Mouse (Mus musculus) stomach, embryonic 16.5 days (tissue): Measurements from ENCODE around the gene Aox3. TPM values are rescaled to one million over a fixed set of nuclear protein-coding genes. Genes with fewer than 3 reads are reported as not detected.
A peak's percentile ranks its signal among the peaks of the same experiment; 100 is the strongest.

Source experiments
- ATAC-seq: fragments of 200-750 bp; cut with Nextera tagmentation; 2 replicates; pipeline ENCODE4 v1.8.0; 2017; ENCODE audit warnings: moderate number of reproducible peaks, moderate TSS enrichment; ENCODE audit not compliant: insufficient read depth, low FRiP score
- H3K27ac ChIP-seq: fragments of 300-500 bp; sonication (generic); 2 replicates; pipeline ENCODE4 v1.5.1; 2014; ENCODE audit warnings: low read length
- H3K27me3 ChIP-seq: fragments of 300-500 bp; sonication (generic); 2 replicates; pipeline ENCODE4 v1.6.1; 2014; ENCODE audit warnings: low read length, control low read depth, mixed read lengths; ENCODE audit not compliant: control insufficient read depth, insufficient read depth
- H3K36me3 ChIP-seq: fragments of 300-500 bp; sonication (generic); 2 replicates; pipeline ENCODE4 v1.6.1; 2014; ENCODE audit warnings: low read length; ENCODE audit not compliant: control insufficient read depth, insufficient read depth
- H3K4me1 ChIP-seq: fragments of 300-500 bp; sonication (generic); 2 replicates; pipeline ENCODE4 v1.6.1; 2014; ENCODE audit warnings: low read length, control low read depth, mixed read lengths; ENCODE audit not compliant: control insufficient read depth, insufficient read depth
- H3K4me2 ChIP-seq: fragments of 300-500 bp; sonication (generic); 2 replicates; pipeline ENCODE4 v1.6.1; 2014; ENCODE audit warnings: low read depth, low read length, mixed read lengths
- H3K4me3 ChIP-seq: fragments of 300-500 bp; sonication (generic); replicated peaks from 2 replicates; pipeline ENCODE4 v1.5.1; 2014; ENCODE audit warnings: mild to moderate bottlenecking, low read length
- H3K9ac ChIP-seq: fragments of 300-500 bp; sonication (generic); 2 replicates; pipeline ENCODE4 v1.6.1; 2014; ENCODE audit warnings: low read length
- H3K9me3 ChIP-seq: fragments of 300-500 bp; sonication (generic); replicated peaks from 2 replicates; pipeline ENCODE4 v1.6.1; 2016; ENCODE audit warnings: low read length, control low read depth; ENCODE audit not compliant: control insufficient read depth
- WGBS: fragments of 180-500 bp; shearing (Covaris S2); extraction: QIAGEN DNeasy Blood & Tissue Kit; methylation state at CpG from one replicate; pipeline ENCODE4 v1.1.7; 2014; 5-methylcytosine and 5-hydroxymethylcytosine counted together
- polyA plus RNA-seq: library from polyadenylated mRNA; unstranded; fragments of >200 nt; fragmentation: Nextera tagmentation; extraction: Ambion mirVana; gene quantifications from 2 replicates; pipeline ENCODE4 v1.2.1, GENCODE M21; 2015

Aox3 gene
- polyA plus RNA-seq, 1 experiment from 2014 or later = 1.4 TPM

GRCm38 (mm10) chr1:58152247-58152646, 39.3 kb downstream of the Aox3 start:
- 59% methylated on average over 8 of the region's 8 CpGs for WGBS
- Histone ChIP-seq H3K27me3 (no peaks in the 10 kb centered on the region), H3K9me3 (no peaks in the 10 kb centered on the region), H3K27ac (no peak overlapping the region), H3K4me2 (no peak overlapping the region), H3K9ac (no peak overlapping the region), H3K36me3 (no peaks in the 10 kb centered on the region), H3K4me3 (no peak overlapping the region), H3K4me1 (no peaks in the 10 kb centered on the region)
- no peak for ATAC-seq

GRCm38 (mm10) chr1:58156747-58157146, 43.8 kb downstream of the Aox3 start:
- Histone ChIP-seq H3K9ac (no peak overlapping the region), H3K4me3 (no peak overlapping the region), H3K36me3 (no peaks in the 10 kb centered on the region), H3K27ac (no peak overlapping the region), H3K4me2 (no peak overlapping the region), H3K4me1 (no peaks in the 10 kb centered on the region), H3K27me3 (no peaks in the 10 kb centered on the region), H3K9me3 (no peaks in the 10 kb centered on the region)
- no peak for ATAC-seq
- 48% methylated on average over 5 of the region's 5 CpGs for WGBS

DNA sequence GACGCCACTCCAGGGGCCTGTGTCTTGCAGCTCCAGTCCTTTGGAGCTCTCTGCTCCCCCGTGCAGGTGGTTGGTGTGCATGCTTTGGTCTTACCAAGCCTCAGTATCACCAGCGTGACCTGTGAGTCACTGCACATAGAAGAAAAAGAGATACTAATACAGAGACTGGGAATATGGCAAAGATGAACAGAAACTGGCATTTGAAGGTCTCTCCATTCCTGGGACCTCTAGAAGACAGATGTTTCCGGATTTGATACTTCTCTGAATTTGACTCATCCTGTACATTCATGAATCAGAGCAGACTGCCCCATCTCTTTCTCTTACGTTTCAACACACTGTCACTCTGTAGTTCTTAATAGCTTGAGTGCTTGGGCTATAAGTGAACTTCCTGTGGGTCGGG, 57.0 kb downstream of the Aox3 start:
- H3K27ac ChIP-seq = no peak overlapping the region
- H3K27me3 ChIP-seq = no peaks in the 10 kb centered on the region
- H3K4me2 ChIP-seq = no peak overlapping the region
- H3K36me3 ChIP-seq = no peaks in the 10 kb centered on the region
- H3K9me3 ChIP-seq = no peaks in the 10 kb centered on the region
- H3K9ac ChIP-seq = no peak overlapping the region
- ATAC-seq = no peak
- H3K4me3 ChIP-seq = no peak overlapping the region
- no peaks in the 10 kb centered on the region for H3K4me1 ChIP-seq
- 62% methylated on average over 6 of the region's 6 CpGs for WGBS

DNA sequence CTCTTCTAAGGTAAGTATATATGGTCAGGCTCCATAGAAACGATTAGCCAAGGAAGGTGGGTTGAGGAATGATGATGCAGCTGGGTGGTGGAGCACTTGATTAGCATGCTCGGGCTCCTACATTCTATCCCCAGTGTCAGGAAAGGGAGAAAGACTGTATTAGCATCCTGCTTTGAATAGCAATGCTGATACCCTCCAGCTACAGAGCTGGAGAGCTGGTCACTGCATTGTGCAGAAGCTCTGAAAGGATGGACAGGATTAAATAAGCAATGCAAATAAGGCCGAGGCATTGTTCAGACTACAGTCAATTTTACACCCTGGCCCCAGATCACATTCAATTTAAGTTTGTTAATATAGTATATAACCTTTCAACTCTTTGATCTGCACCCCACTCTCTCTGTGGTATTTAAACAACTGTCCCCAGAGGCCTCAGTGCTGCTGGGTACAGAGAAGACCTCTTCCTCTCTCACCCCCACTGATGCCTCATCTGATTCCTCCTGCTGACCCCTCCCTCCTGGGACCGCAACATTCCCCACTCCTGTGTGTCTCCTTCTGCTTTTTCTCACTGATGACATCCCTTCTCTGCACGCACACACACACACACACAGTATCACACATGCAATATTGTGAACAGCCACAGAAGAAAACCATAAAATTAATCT, 75.7 kb downstream of the Aox3 start:
- no peaks in the 10 kb centered on the region for H3K36me3 ChIP-seq
- no peak overlapping the region for H3K4me3 ChIP-seq
- no peak overlapping the region for H3K4me2 ChIP-seq
- ATAC-seq = no peak
- H3K4me1 ChIP-seq = no peaks in the 10 kb centered on the region
- H3K27me3 ChIP-seq = no peaks in the 10 kb centered on the region
- no peaks in the 10 kb centered on the region for H3K9me3 ChIP-seq
- no peak overlapping the region for H3K27ac ChIP-seq
- 63% methylated on average over 5 of the region's 5 CpGs for WGBS
- no peak overlapping the region for H3K9ac ChIP-seq

GRCm38 (mm10) chr1:58194317-58194716, 81.4 kb downstream of the Aox3 start:
- no peaks in the 10 kb centered on the region for H3K36me3 ChIP-seq
- no peak for ATAC-seq
- no peaks in the 10 kb centered on the region for H3K9me3 ChIP-seq
- H3K4me2 ChIP-seq = no peak overlapping the region
- H3K27ac ChIP-seq = no peak overlapping the region
- no peaks in the 10 kb centered on the region for H3K4me1 ChIP-seq
- H3K27me3 ChIP-seq = no peaks in the 10 kb centered on the region
- WGBS = 86% methylated on average over 12 of the region's 12 CpGs
- no peak overlapping the region for H3K9ac ChIP-seq
- no peak overlapping the region for H3K4me3 ChIP-seq

GRCm38 (mm10) chr1:58194988-58195387, 82.1 kb downstream of the Aox3 start:
- Histone ChIP-seq H3K9me3 (no peaks in the 10 kb centered on the region), H3K36me3 (no peaks in the 10 kb centered on the region), H3K4me2 (peak overlapping the region; percentile 32), H3K27me3 (no peaks in the 10 kb centered on the region), H3K4me3 (no peak overlapping the region), H3K27ac (no peak overlapping the region), H3K9ac (no peak overlapping the region), H3K4me1 (no peaks in the 10 kb centered on the region)
- WGBS = 68% methylated on average over 3 of the region's 3 CpGs
- no peak for ATAC-seq

- Histone ChIP-seq H3K27me3 (no peaks in the 10 kb centered on the region), H3K9ac (no peak overlapping the region), H3K4me3 (0 out of 2 replicates have a peak overlapping the region, but pooled peaks have one; percentile 5), H3K36me3 (no peaks in the 10 kb centered on the region), H3K4me2 (peak overlapping the region; percentile 32), H3K27ac (no peak overlapping the region), H3K9me3 (no peaks in the 10 kb centered on the region), H3K4me1 (no peaks in the 10 kb centered on the region)
- 18% methylated on average over 10 of the region's 10 CpGs for WGBS
- 0 out of 2 replicates have a peak, but pooled peaks have one; percentile 33 for ATAC-seq
Measured at GRCm38 (mm10) chr1:58195541-58195940, 82.6 kb downstream of the Aox3 start.

DNA sequence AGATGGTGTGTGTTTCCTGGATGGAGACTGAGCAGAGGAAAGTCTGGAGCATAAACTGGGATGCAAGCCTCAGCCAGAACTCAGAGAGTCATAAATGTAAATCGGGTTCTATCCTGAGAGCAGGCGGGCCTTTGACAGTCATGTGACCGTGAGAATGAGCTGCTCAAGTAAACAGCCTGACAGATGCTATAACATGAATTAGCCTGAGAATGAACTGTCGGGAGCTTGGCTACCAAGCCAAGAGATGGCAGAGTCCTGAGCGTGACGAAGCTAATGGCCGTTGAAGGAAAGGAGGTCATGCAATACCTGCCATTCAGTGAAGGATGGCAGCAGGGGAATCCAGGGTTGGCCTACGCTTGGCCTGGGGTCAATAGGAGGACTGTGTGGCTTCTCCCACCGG, 84.1 kb downstream of the Aox3 start:
- Histone ChIP-seq H3K36me3 (no peaks in the 10 kb centered on the region), H3K4me2 (no peak overlapping the region), H3K9me3 (no peaks in the 10 kb centered on the region), H3K9ac (no peak overlapping the region), H3K27ac (no peak overlapping the region), H3K4me3 (no peak overlapping the region), H3K4me1 (no peaks in the 10 kb centered on the region), H3K27me3 (no peaks in the 10 kb centered on the region)
- no peak for ATAC-seq
- 57% methylated on average over 9 of the region's 9 CpGs for WGBS

GRCm38 (mm10) chr1:58198386-58198785, 85.5 kb downstream of the Aox3 start:
- no peak overlapping the region for H3K4me3 ChIP-seq
- H3K36me3 ChIP-seq = no peaks in the 10 kb centered on the region
- 58% methylated on average over 4 of the region's 4 CpGs for WGBS

More at GRCm38 (mm10) chr1:58198386-58198785, 85.5 kb downstream of the Aox3 start:
- Histone ChIP-seq H3K4me1 (no peaks in the 10 kb centered on the region), H3K9ac (no peak overlapping the region), H3K27me3 (no peaks in the 10 kb centered on the region), H3K27ac (no peak overlapping the region), H3K9me3 (no peaks in the 10 kb centered on the region), H3K4me2 (no peak overlapping the region)
- no peak for ATAC-seq
